Mouse (Mus musculus): ENCODE measurements around the gene Ccdc149. TPM values are rescaled to one million over a fixed set of nuclear protein-coding genes. Genes with fewer than 3 reads are reported as not detected.

Ccdc149 gene
- polyA plus RNA-seq, 1 experiment from 2014 or later, result 8.5 TPM

DNA sequence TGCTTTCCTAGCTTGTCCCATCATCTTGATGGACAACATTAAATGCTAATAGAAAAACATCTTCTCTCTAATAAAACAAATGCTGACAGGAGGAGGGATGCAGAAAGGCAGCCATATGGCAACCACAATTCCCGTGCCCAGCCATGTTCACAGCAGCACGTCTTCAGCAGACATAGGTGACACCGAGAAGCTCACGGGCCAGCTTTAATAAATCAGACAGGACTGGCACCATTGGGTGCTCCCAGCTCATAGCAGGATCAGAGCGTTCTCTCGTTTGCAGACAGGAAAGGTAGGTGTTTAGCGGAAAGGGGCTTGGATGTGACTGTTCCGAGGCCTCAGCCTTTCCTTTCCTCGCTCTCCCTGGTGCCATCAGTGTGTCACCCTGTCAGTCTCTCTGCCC is 95.5 kb downstream of the Ccdc149 start:
- 76% methylated on average over 9 of the region's 9 CpGs for WGBS
- no peak overlapping the region for H3K4me2 ChIP-seq (ENCODE audit: low read length)
- DNase-seq (ENCODE audit: low spot score), result peak; percentile 19
- H3K27ac ChIP-seq (ENCODE audit: low read depth, low read length), result no peak overlapping the region
- H3K36me3 ChIP-seq (ENCODE audit: control insufficient read depth, insufficient read depth, low read length), result no peaks in the 10 kb centered on the region
- ATAC-seq, result peak; percentile 69; the same call in 1 of the 2 replicates
- no peaks in the 10 kb centered on the region for H3K27me3 ChIP-seq (replicated peaks; ENCODE audit: control insufficient read depth, insufficient read depth, low read length)
- no peaks in the 10 kb centered on the region for H3K9me3 ChIP-seq (replicated peaks; ENCODE audit: control insufficient read depth, low read length)
- no peak overlapping the region for H3K9ac ChIP-seq (ENCODE audit: low read length)
- no peaks in the 10 kb centered on the region for H3K4me1 ChIP-seq (ENCODE audit: control insufficient read depth, insufficient read depth, low read length)
- H3K4me3 ChIP-seq (ENCODE audit: low read depth, low read length), result no peak overlapping the region

- no peaks in the 10 kb centered on the region for H3K4me1 ChIP-seq (ENCODE audit: control insufficient read depth, insufficient read depth, low read length)
- WGBS, result 90% methylated on average over 6 of the region's 6 CpGs
- no peaks in the 10 kb centered on the region for H3K27me3 ChIP-seq (replicated peaks; ENCODE audit: control insufficient read depth, insufficient read depth, low read length)
- no peak overlapping the region for H3K27ac ChIP-seq (ENCODE audit: low read depth, low read length)
- H3K36me3 ChIP-seq (ENCODE audit: control insufficient read depth, insufficient read depth, low read length), result no peaks in the 10 kb centered on the region
- H3K4me2 ChIP-seq (ENCODE audit: low read length), result no peak overlapping the region
- no peak for DNase-seq (ENCODE audit: low spot score)
- ATAC-seq, result no peak
- no peak overlapping the region for H3K4me3 ChIP-seq (ENCODE audit: low read depth, low read length)
- H3K9me3 ChIP-seq (replicated peaks; ENCODE audit: control insufficient read depth, low read length), result no peaks in the 10 kb centered on the region
- no peak overlapping the region for H3K9ac ChIP-seq (ENCODE audit: low read length)
Observed at GRCm38 (mm10) chr5:52370901-52371300, 100.4 kb downstream of the Ccdc149 start.

GRCm38 (mm10) chr5:52367866-52368840 is 103.2 kb downstream of the Ccdc149 start:
- DNase-seq (ENCODE audit: low spot score), result no peak
- Histone ChIP-seq H3K27me3 (replicated peaks; ENCODE audit: control insufficient read depth, insufficient read depth, low read length) (no peaks in the 10 kb centered on the region), H3K4me2 (ENCODE audit: low read length) (peak overlapping the region; percentile 42), H3K9me3 (replicated peaks; ENCODE audit: control insufficient read depth, low read length) (no peaks in the 10 kb centered on the region), H3K27ac (ENCODE audit: low read depth, low read length) (no peak overlapping the region), H3K4me3 (ENCODE audit: low read depth, low read length) (0 out of 2 replicates have a peak overlapping the region, but pooled peaks have one; percentile 1), H3K4me1 (ENCODE audit: control insufficient read depth, insufficient read depth, low read length) (no peaks in the 10 kb centered on the region), H3K9ac (ENCODE audit: low read length) (peak overlapping the region; percentile 40), H3K36me3 (ENCODE audit: control insufficient read depth, insufficient read depth, low read length) (no peaks in the 10 kb centered on the region)
- 58% methylated on average over 63 of the region's 63 CpGs for WGBS
- ATAC-seq, result peak; percentile 43; the same call in 1 of the 2 replicates

DNA sequence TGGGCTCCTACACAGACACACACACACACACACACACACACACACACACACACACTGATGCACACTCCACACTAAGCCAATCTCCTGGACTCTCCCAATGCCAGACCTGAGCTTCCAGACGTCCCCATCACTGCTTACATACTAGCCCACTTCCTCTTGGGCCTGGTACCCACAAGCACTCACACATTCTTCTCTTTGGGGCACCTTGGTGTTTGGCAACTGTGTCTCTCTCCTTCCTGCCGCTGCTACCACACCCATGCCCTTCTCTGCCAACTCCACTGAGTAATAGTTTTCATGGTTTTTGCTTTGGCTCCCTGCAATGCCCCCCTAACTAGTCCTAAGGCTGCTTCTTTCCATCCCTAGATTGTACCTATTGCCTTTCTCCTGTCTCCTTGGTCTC is 104.7 kb downstream of the Ccdc149 start:
- no peak for DNase-seq (ENCODE audit: low spot score)
- no peak overlapping the region for H3K9ac ChIP-seq (ENCODE audit: low read length)
- H3K4me2 ChIP-seq (ENCODE audit: low read length), result no peak overlapping the region
- H3K36me3 ChIP-seq (ENCODE audit: control insufficient read depth, insufficient read depth, low read length), result no peaks in the 10 kb centered on the region
- no peaks in the 10 kb centered on the region for H3K9me3 ChIP-seq (replicated peaks; ENCODE audit: control insufficient read depth, low read length)
- no peak for ATAC-seq
- 78% methylated on average over 2 of the region's 2 CpGs for WGBS
- no peaks in the 10 kb centered on the region for H3K4me1 ChIP-seq (ENCODE audit: control insufficient read depth, insufficient read depth, low read length)
- H3K27ac ChIP-seq (ENCODE audit: low read depth, low read length), result no peak overlapping the region
- H3K4me3 ChIP-seq (ENCODE audit: low read depth, low read length), result no peak overlapping the region
- H3K27me3 ChIP-seq (replicated peaks; ENCODE audit: control insufficient read depth, insufficient read depth, low read length), result no peaks in the 10 kb centered on the region

DNA sequence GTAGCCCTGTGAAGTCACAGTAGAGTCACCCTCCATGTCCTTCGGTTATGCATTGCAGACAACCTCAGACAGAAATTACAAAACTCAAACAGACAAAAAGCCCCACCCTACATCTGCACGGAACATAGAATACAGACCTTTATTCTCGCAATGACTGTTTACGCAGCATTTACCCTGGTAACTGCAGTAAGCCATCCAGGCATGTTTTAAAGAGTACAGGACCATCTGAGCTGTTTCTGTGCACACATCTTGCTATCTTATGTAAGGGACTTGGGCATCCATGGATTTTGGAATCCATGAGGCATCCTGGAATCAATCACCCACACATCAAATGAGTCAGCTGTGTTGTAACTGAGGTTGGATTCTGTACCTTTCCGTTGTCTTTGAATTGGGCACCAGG is 105.4 kb downstream of the Ccdc149 start:
- Histone ChIP-seq H3K27ac (ENCODE audit: low read depth, low read length) (no peak overlapping the region), H3K9me3 (replicated peaks; ENCODE audit: control insufficient read depth, low read length) (no peaks in the 10 kb centered on the region)
- DNase-seq (ENCODE audit: low spot score), result no peak

GRCm38 (mm10) chr5:52364521-52364920 is 106.8 kb downstream of the Ccdc149 start:
- no peaks in the 10 kb centered on the region for H3K36me3 ChIP-seq (ENCODE audit: control insufficient read depth, insufficient read depth, low read length)
- H3K4me3 ChIP-seq (ENCODE audit: low read depth, low read length), result no peak overlapping the region
- no peak overlapping the region for H3K4me2 ChIP-seq (ENCODE audit: low read length)
- no peak overlapping the region for H3K9ac ChIP-seq (ENCODE audit: low read length)
- 85% methylated on average over 5 of the region's 5 CpGs for WGBS
- no peaks in the 10 kb centered on the region for H3K9me3 ChIP-seq (replicated peaks; ENCODE audit: control insufficient read depth, low read length)
- no peak overlapping the region for H3K27ac ChIP-seq (ENCODE audit: low read depth, low read length)
- ATAC-seq, result no peak
- no peak for DNase-seq (ENCODE audit: low spot score)
- no peaks in the 10 kb centered on the region for H3K27me3 ChIP-seq (replicated peaks; ENCODE audit: control insufficient read depth, insufficient read depth, low read length)
- H3K4me1 ChIP-seq (ENCODE audit: control insufficient read depth, insufficient read depth, low read length), result no peaks in the 10 kb centered on the region

More for the DNA sequence above, 105.4 kb downstream of the Ccdc149 start:
- no peaks in the 10 kb centered on the region for H3K27me3 ChIP-seq (replicated peaks; ENCODE audit: control insufficient read depth, insufficient read depth, low read length)
- H3K36me3 ChIP-seq (ENCODE audit: control insufficient read depth, insufficient read depth, low read length), result no peaks in the 10 kb centered on the region
- no peak overlapping the region for H3K9ac ChIP-seq (ENCODE audit: low read length)
- no peak overlapping the region for H3K4me2 ChIP-seq (ENCODE audit: low read length)
- H3K4me1 ChIP-seq (ENCODE audit: control insufficient read depth, insufficient read depth, low read length), result no peaks in the 10 kb centered on the region
- ATAC-seq, result no peak
- no peak overlapping the region for H3K4me3 ChIP-seq (ENCODE audit: low read depth, low read length)
- WGBS, result 92% methylated on average over 5 of the region's 5 CpGs

GRCm38 (mm10) chr5:52363468-52364150 is 107.7 kb downstream of the Ccdc149 start, which contains the start of gene Sod3:
Gene Sod3 (plus strand): TSS chr5:52363791.
- H3K4me3 ChIP-seq (ENCODE audit: low read depth, low read length), result no peak within 1 kb of the TSS
- no peaks in the 10 kb centered on the region for H3K4me1 ChIP-seq (ENCODE audit: control insufficient read depth, insufficient read depth, low read length)
- 18% methylated on average over 11 of the region's 11 CpGs for WGBS
- no peak within 1 kb of the TSS for H3K27ac ChIP-seq (ENCODE audit: low read depth, low read length)
- no peak within 1 kb of the TSS for H3K9ac ChIP-seq (ENCODE audit: low read length)
- ATAC-seq (no peak), DNase-seq (ENCODE audit: low spot score) (no peak)
- no peaks in the 10 kb centered on the region for H3K9me3 ChIP-seq (replicated peaks; ENCODE audit: control insufficient read depth, low read length)
- H3K4me2 ChIP-seq (ENCODE audit: low read length), result no peak within 1 kb of the TSS
- H3K27me3 ChIP-seq (replicated peaks; ENCODE audit: control insufficient read depth, insufficient read depth, low read length), result no peaks in the 10 kb centered on the region
- H3K36me3 ChIP-seq (ENCODE audit: control insufficient read depth, insufficient read depth, low read length), result no peaks in the 10 kb centered on the region

DNA sequence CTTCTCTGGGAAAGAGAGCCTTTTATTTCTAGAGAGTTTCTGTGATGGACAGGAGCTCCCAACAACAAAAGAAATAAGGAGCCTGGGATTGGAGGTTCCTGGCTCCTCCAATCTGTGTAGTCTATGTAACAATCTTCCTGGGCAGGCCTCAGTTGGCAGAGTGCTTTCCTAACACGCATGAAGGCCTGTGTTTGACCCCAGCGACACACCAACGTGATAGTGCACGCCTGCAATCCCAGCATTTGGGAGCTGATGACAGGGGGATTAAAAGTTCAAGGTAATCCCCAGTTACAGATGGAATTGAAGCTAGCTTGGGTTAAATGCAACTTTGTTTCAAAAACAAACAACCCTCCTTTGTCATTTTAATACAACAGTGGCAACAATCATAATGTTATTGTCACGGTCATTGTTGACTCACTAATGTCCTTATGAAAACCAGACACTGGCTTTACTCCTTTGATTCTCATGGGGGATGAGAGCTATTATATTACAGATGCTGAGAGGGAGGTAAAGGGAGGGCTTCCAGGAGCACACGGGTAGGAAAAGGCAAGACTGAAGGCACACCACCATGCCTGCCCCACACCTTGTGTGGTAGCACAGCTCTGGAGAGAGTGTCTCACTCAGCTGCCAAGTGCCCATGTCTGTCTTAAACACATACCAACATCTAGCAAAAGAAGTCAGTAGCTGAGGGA is 108.4 kb downstream of the Ccdc149 start:
- Histone ChIP-seq H3K4me2 (ENCODE audit: low read length) (no peak overlapping the region), H3K27ac (ENCODE audit: low read depth, low read length) (no peak overlapping the region), H3K9me3 (replicated peaks; ENCODE audit: control insufficient read depth, low read length) (no peaks in the 10 kb centered on the region), H3K27me3 (replicated peaks; ENCODE audit: control insufficient read depth, insufficient read depth, low read length) (no peaks in the 10 kb centered on the region), H3K9ac (ENCODE audit: low read length) (no peak overlapping the region), H3K36me3 (ENCODE audit: control insufficient read depth, insufficient read depth, low read length) (no peaks in the 10 kb centered on the region), H3K4me1 (ENCODE audit: control insufficient read depth, insufficient read depth, low read length) (no peaks in the 10 kb centered on the region), H3K4me3 (ENCODE audit: low read depth, low read length) (no peak overlapping the region)
- ATAC-seq, result no peak
- 74% methylated on average over 6 of the region's 6 CpGs for WGBS
- no peak for DNase-seq (ENCODE audit: low spot score)

All from forebrain, embryonic 14.5 days (tissue).